Mouse (Mus musculus): Measurements from ENCODE around the gene Vmn1r204. TPM values are rescaled to one million over a fixed set of nuclear protein-coding genes. Genes with fewer than 3 reads are reported as not detected.
"Not testable (repeated sequence)": the region's sequence is repeated elsewhere in the genome, so short reads cannot be mapped to it uniquely, and the experiment has no call there.

Gene Vmn1r204
- polyA plus RNA-seq (2015; fragmentation: Nextera tagmentation; extraction: Ambion mirVana): not detected in 2 replicates

DNA sequence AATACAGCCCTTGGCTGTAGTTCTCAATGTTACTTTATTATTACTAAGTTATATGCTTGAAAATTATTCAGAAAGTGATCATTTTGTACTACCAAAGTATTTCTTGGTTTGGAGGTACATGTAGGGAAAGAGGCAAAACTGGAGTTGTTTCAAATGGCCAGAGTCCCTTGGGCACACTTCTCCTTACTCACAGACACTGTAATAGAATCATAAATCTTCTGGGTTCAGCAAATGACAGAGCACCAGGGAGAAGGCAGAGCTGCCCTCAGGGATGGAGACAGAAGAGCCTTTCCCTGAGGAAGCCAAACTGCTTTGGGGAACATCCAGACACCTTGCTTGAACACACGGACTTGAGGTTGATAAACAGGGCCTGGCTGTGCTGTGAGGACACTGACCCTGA is at the start of gene Vmn1r204:
Vmn1r204 (plus strand) TSS at position 301 of the 400 bp plus-strand sequence.
- not testable (repeated sequence) for H3K27ac ChIP-seq (replicated peaks); H3K4me2 ChIP-seq (replicated peaks); H3K4me1 ChIP-seq; H3K9me3 ChIP-seq; H3K4me3 ChIP-seq; H3K36me3 ChIP-seq; H3K27me3 ChIP-seq; H3K9ac ChIP-seq (replicated peaks); ATAC-seq (replicated peaks)
- WGBS: 85% methylated on average over 1 of the region's 1 CpGs

DNA sequence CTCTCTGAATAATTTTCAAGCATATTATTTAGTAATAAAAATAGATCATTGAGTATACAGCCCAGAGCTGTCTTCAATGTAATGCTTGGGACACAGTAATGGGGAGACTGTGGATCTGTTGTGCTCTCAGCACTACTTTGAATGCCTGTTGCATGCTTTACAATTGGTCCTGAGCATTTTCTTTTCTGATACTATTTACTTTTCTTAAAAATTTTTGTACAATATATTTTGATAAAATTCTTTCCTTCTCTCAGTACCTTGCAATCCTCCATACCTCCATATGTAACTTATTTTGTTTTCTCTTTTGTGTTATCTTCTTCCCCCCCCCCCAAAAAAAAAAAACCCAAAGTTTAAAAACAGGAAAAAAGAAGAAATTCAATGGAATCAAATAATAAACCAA is 47.7 kb upstream of the Vmn1r204 start, which contains the start of gene Vmn1r202:
Vmn1r202 (minus strand) TSS at position 101 of the 400 bp plus-strand sequence.
- no peak within 1 kb of the TSS for H3K9ac ChIP-seq (replicated peaks)
- H3K36me3 ChIP-seq: no peaks in the 10 kb centered on the region
- no peak within 1 kb of the TSS for H3K4me3 ChIP-seq

DNA sequence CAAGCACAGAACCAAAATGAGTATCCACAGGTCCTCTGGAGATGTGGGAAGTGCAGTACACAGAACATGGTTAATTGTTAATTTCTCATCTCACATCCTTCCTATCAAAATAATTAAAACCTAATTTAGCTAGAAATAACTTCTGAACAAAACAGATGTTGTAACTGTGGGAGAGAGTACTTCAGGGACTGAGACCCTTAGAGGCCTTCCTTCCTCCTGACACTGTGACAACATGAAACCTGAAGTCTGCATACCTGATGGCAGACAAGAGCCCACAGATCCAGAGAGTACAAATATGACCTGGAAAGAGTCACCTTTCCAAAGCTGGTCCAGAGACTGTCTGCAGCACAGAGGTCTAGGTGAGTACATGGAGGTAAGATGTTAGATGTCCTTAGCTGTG is 35.2 kb upstream of the Vmn1r204 start, which contains the start of gene Vmn1r203:
Vmn1r203 (plus strand) TSS at position 301 of the 400 bp plus-strand sequence.
- H3K9me3 ChIP-seq: no peaks in the 10 kb centered on the region
- ATAC-seq (replicated peaks): no peak
- H3K4me2 ChIP-seq (replicated peaks): no peak within 1 kb of the TSS
- no peaks in the 10 kb centered on the region for H3K4me1 ChIP-seq
- H3K9ac ChIP-seq (replicated peaks): no peak within 1 kb of the TSS
- H3K36me3 ChIP-seq: no peaks in the 10 kb centered on the region
- H3K4me3 ChIP-seq: no peak within 1 kb of the TSS
- no peak within 1 kb of the TSS for H3K27ac ChIP-seq (replicated peaks)
- no peaks in the 10 kb centered on the region for H3K27me3 ChIP-seq

More for the DNA sequence above, 47.7 kb upstream of the Vmn1r204 start, which contains the start of gene Vmn1r202:
- Histone ChIP-seq H3K9me3 (no peaks in the 10 kb centered on the region), H3K4me1 (no peaks in the 10 kb centered on the region), H3K4me2 (replicated peaks) (no peak within 1 kb of the TSS), H3K27me3 (no peaks in the 10 kb centered on the region), H3K27ac (replicated peaks) (no peak within 1 kb of the TSS)
- no peak for ATAC-seq (replicated peaks)

- not testable (repeated sequence) for H3K27ac ChIP-seq (replicated peaks); H3K36me3 ChIP-seq; H3K4me3 ChIP-seq; H3K9ac ChIP-seq (replicated peaks); H3K4me2 ChIP-seq (replicated peaks); H3K9me3 ChIP-seq; ATAC-seq (replicated peaks); H3K27me3 ChIP-seq; H3K4me1 ChIP-seq
- 85% methylated on average over 3 of the region's 3 CpGs for WGBS
Measured at GRCm38 (mm10) chr13:22574911-22575310, 21.9 kb downstream of the Vmn1r204 start.

DNA sequence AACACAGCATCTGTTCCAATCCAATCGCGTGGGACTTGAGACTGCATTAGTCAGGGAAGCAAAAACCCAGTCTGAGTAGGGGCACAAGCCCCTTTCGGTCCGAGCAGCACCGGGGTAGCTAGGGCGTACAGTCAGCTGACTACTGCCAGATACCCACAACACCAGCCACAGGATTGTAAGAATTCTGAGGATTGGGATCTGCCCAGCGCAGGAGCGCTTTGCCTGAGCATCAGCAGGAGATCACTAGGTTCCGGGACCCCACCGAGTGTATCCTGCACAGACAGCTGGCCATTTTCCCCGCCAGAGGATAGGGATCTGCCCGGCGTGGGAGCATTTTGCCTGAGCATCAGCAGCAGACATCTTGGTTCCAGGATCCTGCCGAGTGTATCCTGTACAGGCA is 30.3 kb downstream of the Vmn1r204 start:
- H3K9me3 ChIP-seq; H3K4me1 ChIP-seq; H3K36me3 ChIP-seq; H3K27me3 ChIP-seq; H3K4me3 ChIP-seq; H3K27ac ChIP-seq (replicated peaks); H3K9ac ChIP-seq (replicated peaks); ATAC-seq (replicated peaks); H3K4me2 ChIP-seq (replicated peaks): not testable (repeated sequence)
- 82% methylated on average over 14 of the region's 14 CpGs for WGBS

DNA sequence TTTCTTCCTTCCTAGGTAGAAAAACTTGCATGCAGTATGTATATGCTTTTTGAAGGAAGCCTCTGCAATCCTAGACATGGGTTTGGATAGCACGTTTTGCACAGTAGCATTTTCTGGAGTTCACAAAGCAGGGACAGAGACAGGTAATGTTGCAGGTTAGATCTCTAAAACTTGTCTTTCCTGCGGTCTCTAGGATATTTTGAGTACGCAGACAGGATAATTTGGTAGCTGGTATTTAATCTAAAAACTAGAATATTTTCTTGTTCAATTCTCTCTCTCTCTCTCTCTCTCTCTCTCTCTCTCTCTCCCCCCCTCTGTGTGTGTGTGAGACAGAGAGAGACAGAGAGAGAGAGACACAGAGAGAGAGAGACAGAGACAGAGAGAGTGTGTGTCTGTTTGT is 39.9 kb downstream of the Vmn1r204 start, which contains the start of gene Vmn1r205:
Vmn1r205 (minus strand) TSS at position 101 of the 400 bp plus-strand sequence.
- Histone ChIP-seq H3K36me3 (no peaks in the 10 kb centered on the region), H3K27ac (replicated peaks) (no peak within 1 kb of the TSS), H3K4me1 (no peaks in the 10 kb centered on the region), H3K4me3 (no peak within 1 kb of the TSS), H3K27me3 (no peaks in the 10 kb centered on the region), H3K4me2 (replicated peaks) (no peak within 1 kb of the TSS), H3K9me3 (no peaks in the 10 kb centered on the region), H3K9ac (replicated peaks) (no peak within 1 kb of the TSS)
- WGBS: 91% methylated on average over 3 of the region's 3 CpGs
- no peak for ATAC-seq (replicated peaks)

Other genes starting within 250 kb of the Vmn1r204 start
- gene Vmn1r197, start 228.6 kb upstream of the Vmn1r204 start, polyA plus RNA-seq (2015; fragmentation: Nextera tagmentation; extraction: Ambion mirVana): not detected in 2 replicates
- not detected in 2 replicates for gene Vmn1r198, start 202.8 kb upstream of the Vmn1r204 start, polyA plus RNA-seq (2015; fragmentation: Nextera tagmentation; extraction: Ambion mirVana)
- gene Vmn1r199, start 173.4 kb upstream of the Vmn1r204 start, polyA plus RNA-seq (2015; fragmentation: Nextera tagmentation; extraction: Ambion mirVana): not detected in 2 replicates
- not detected in 2 replicates for gene Vmn1r200, start 162.8 kb upstream of the Vmn1r204 start, polyA plus RNA-seq (2015; fragmentation: Nextera tagmentation; extraction: Ambion mirVana)
- not detected in 2 replicates for gene Vmn1r201, start 81.3 kb upstream of the Vmn1r204 start, polyA plus RNA-seq (2015; fragmentation: Nextera tagmentation; extraction: Ambion mirVana)
- not detected in 2 replicates for gene Vmn1r202, start 47.8 kb upstream of the Vmn1r204 start, polyA plus RNA-seq (2015; fragmentation: Nextera tagmentation; extraction: Ambion mirVana)
- gene Vmn1r203, start 35.1 kb upstream of the Vmn1r204 start, polyA plus RNA-seq (2015; fragmentation: Nextera tagmentation; extraction: Ambion mirVana): not detected in 2 replicates
- not detected in 2 replicates for gene Vmn1r205, start 39.8 kb downstream of the Vmn1r204 start, polyA plus RNA-seq (2015; fragmentation: Nextera tagmentation; extraction: Ambion mirVana)
- not detected in 2 replicates for gene Vmn1r206, start 71.1 kb downstream of the Vmn1r204 start, polyA plus RNA-seq (2015; fragmentation: Nextera tagmentation; extraction: Ambion mirVana)
- not detected in 2 replicates for gene Vmn1r207-ps, start 176.4 kb downstream of the Vmn1r204 start, polyA plus RNA-seq (2015; fragmentation: Nextera tagmentation; extraction: Ambion mirVana)
- not detected in 2 replicates for gene Vmn1r208, start 224.2 kb downstream of the Vmn1r204 start, polyA plus RNA-seq (2015; fragmentation: Nextera tagmentation; extraction: Ambion mirVana)

All from forebrain, embryonic 15.5 days (tissue).